23 mouse cellular contexts compared by ENCODE assay signal in the genomic region with DNA sequence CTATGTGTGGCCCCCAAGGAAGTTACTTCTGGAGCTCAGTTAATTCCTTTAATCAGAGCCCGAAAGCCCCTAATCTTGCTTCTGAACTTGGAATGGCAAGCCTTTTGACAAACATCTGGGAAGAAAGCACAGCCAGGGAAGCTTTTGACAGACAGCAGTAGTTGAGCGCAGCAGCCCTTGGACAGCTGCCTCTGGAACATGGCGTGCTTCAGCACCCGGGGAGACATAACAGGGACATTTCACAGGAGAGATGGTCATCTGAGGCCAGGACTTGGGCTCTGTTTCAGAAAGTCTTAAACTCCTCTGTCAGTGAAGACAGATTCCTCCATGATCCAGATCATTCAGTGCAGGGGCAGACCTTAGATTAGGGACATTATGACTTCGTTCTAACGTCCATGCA. TPM values are rescaled to one million over a fixed set of nuclear protein-coding genes. Genes with fewer than 3 reads are reported as not detected.
DNase-seq lines count a peak whose midpoint lies in the region; ATAC-seq and TF ChIP-seq lines count a peak whose summit lies in the region.
"Had no signal": no experiment of that assay in that cellular context is flagged by ENCODE, and none has a peak within 500 bp of the region (broad histone marks: within the 10 kb centered on the region; RNA-seq: fewer than 3 reads in every experiment).

No protein-coding gene starts in this region.

- no peak for TF ChIP-seq EP300 in heart, postnatal 0 days (IDR thresholded peaks at IDR 0.05; ENCODE audit: low read depth)
- no peak for TF ChIP-seq EP300 in liver, postnatal 0 days (IDR thresholded peaks at IDR 0.05; ENCODE audit: low read depth)

- 0 out of 2 replicates have a peak, but pooled peaks cover 2% of the 10 kb centered on the region for H3K36me3 ChIP-seq in heart, embryonic 12.5 days
- H3K36me3 ChIP-seq in heart, postnatal 0 days (replicated peaks; ENCODE audit: control insufficient read depth, insufficient read depth, low read length) = no peaks in the 10 kb centered on the region
- no peaks in the 10 kb centered on the region for H3K36me3 ChIP-seq in limb, embryonic 10.5 days
- H3K36me3 ChIP-seq in liver, postnatal 0 days (replicated peaks; ENCODE audit: insufficient read depth, low read length) = no peaks in the 10 kb centered on the region
- H3K36me3 ChIP-seq: hindbrain, embryonic 10.5 days; kidney, embryonic 15.5 days; lung, embryonic 15.5 days; midbrain, embryonic 10.5 days; neural tube, embryonic 15.5 days had no signal

- peak; percentile 98 for DNase-seq in heart, adult 11 months
- DNase-seq in ovary, postnatal 36 days (ENCODE audit: low spot score) = peak; percentile 26
- DNase-seq in ovary, postnatal 10 days (ENCODE audit: low spot score) = no peak
- no peak for DNase-seq in heart, postnatal 0 days (ENCODE audit: low spot score)
- peak; percentile 68 for DNase-seq in lung, postnatal 25 days (ENCODE audit: low spot score)
- DNase-seq in limb, embryonic 10.5 days (ENCODE audit: low spot score) = no peak
- no peak for DNase-seq in liver, postnatal 0 days
- DNase-seq: cerebellum, adult 9-11 months; layer of hippocampus, adult 9-11 months; liver; right cerebral cortex, adult 18-20 months; spleen, adult 18-20 months; thymus, postnatal 4 days had no signal

- no peak overlapping the region for H3K9ac ChIP-seq in heart, embryonic 12.5 days
- no peak overlapping the region for H3K9ac ChIP-seq in heart, postnatal 0 days (replicated peaks; ENCODE audit: low read depth, low read length)
- H3K9ac ChIP-seq in liver, postnatal 0 days (replicated peaks) = no peak overlapping the region
- H3K9ac ChIP-seq: kidney, embryonic 15.5 days; lung, embryonic 15.5 days; neural tube, embryonic 15.5 days had no signal

- no peak for ATAC-seq in heart, embryonic 12.5 days (ENCODE audit: insufficient number of reproducible peaks, low FRiP score)
- ATAC-seq in heart, postnatal 0 days (ENCODE audit: insufficient read depth, low read depth) = no peak
- ATAC-seq in liver, postnatal 0 days = no peak
- ATAC-seq: forebrain, embryonic 14.5 days; inflammation-experienced regulatory T-cells, adult 6 months; Patski had no signal

- H3K27ac ChIP-seq in heart, embryonic 12.5 days (ENCODE audit: poor library complexity, severe bottlenecking) = no peak overlapping the region
- H3K27ac ChIP-seq in heart, postnatal 0 days (ENCODE audit: low read depth) = peak overlapping the region; percentile 3; the same call in 1 of the 2 replicates
- no peak overlapping the region for H3K27ac ChIP-seq in limb, embryonic 10.5 days
- no peak overlapping the region for H3K27ac ChIP-seq in liver, postnatal 0 days (ENCODE audit: low read depth)
- H3K27ac ChIP-seq: hindbrain, embryonic 10.5 days; kidney, embryonic 15.5 days; lung, embryonic 15.5 days; midbrain, embryonic 10.5 days; neural tube, embryonic 15.5 days; stomach, postnatal 0 days had no signal

- H3K27me3 ChIP-seq in heart, embryonic 12.5 days (replicated peaks) = no peaks in the 10 kb centered on the region
- H3K27me3 ChIP-seq in heart, postnatal 0 days (ENCODE audit: control insufficient read depth, insufficient read depth, low read length) = no peaks in the 10 kb centered on the region
- no peaks in the 10 kb centered on the region for H3K27me3 ChIP-seq in limb, embryonic 10.5 days (ENCODE audit: low read depth, poor library complexity, severe bottlenecking)
- no peaks in the 10 kb centered on the region for H3K27me3 ChIP-seq in liver, postnatal 0 days (ENCODE audit: insufficient read depth, low read length)
- H3K27me3 ChIP-seq: kidney, embryonic 15.5 days; lung, embryonic 15.5 days; neural tube, embryonic 15.5 days; Patski had no signal

- no peak overlapping the region for H3K4me2 ChIP-seq in heart, embryonic 12.5 days
- no peak overlapping the region for H3K4me2 ChIP-seq in heart, postnatal 0 days (ENCODE audit: low read depth, low read length)
- H3K4me2 ChIP-seq in liver, postnatal 0 days (ENCODE audit: low read depth, low read length) = no peak overlapping the region
- H3K4me2 ChIP-seq: kidney, embryonic 15.5 days; lung, embryonic 15.5 days; neural tube, embryonic 15.5 days had no signal

- H3K4me1 ChIP-seq in heart, embryonic 12.5 days (replicated peaks) = peaks cover 59% of the 10 kb centered on the region
- H3K4me1 ChIP-seq in heart, postnatal 0 days (ENCODE audit: control insufficient read depth, insufficient read depth) = peaks cover 18% of the 10 kb centered on the region
- H3K4me1 ChIP-seq in limb, embryonic 10.5 days = 0 out of 2 replicates have a peak, but pooled peaks cover 4% of the 10 kb centered on the region
- H3K4me1 ChIP-seq in liver, postnatal 0 days (ENCODE audit: insufficient read depth) = no peaks in the 10 kb centered on the region

- H3K4me3 ChIP-seq in heart, embryonic 12.5 days = no peak overlapping the region
- H3K4me3 ChIP-seq in heart, postnatal 0 days (ENCODE audit: low read depth, low read length) = no peak overlapping the region
- H3K4me3 ChIP-seq in limb, embryonic 10.5 days = no peak overlapping the region
- no peak overlapping the region for H3K4me3 ChIP-seq in liver, postnatal 0 days (ENCODE audit: low read depth, low read length)
- H3K4me3 ChIP-seq: hindbrain, embryonic 10.5 days; kidney, embryonic 15.5 days; lung, embryonic 15.5 days; midbrain, embryonic 10.5 days; neural tube, embryonic 15.5 days had no signal

- no peaks in the 10 kb centered on the region for H3K9me3 ChIP-seq in heart, embryonic 12.5 days (replicated peaks)
- no peaks in the 10 kb centered on the region for H3K9me3 ChIP-seq in heart, postnatal 0 days (replicated peaks; ENCODE audit: control insufficient read depth, low read length)
- no peaks in the 10 kb centered on the region for H3K9me3 ChIP-seq in limb, embryonic 10.5 days (replicated peaks)
- H3K9me3 ChIP-seq in liver, postnatal 0 days (ENCODE audit: low read length) = no peaks in the 10 kb centered on the region
- H3K9me3 ChIP-seq: hindbrain, embryonic 10.5 days; kidney, embryonic 15.5 days; lung, embryonic 15.5 days; midbrain, embryonic 10.5 days; neural tube, embryonic 15.5 days had no signal

- no peak for TF ChIP-seq CTCF in heart, postnatal 0 days (IDR thresholded peaks at IDR 0.05; ENCODE audit: low read depth)
- TF ChIP-seq CTCF in liver, postnatal 0 days (IDR thresholded peaks at IDR 0.05; ENCODE audit: low read depth) = no peak

- whole genome bisulfite sequencing in heart, embryonic 12.5 days = 48% methylated on average over 6 of the region's 6 CpGs
- whole genome bisulfite sequencing in heart, postnatal 0 days = 38% methylated on average over 6 of the region's 6 CpGs
- 93% methylated on average over 6 of the region's 6 CpGs for WGBS in limb, embryonic 10.5 days
- 73% methylated on average over 6 of the region's 6 CpGs for WGBS in liver, postnatal 0 days (ENCODE audit: insufficient replicate concordance)

RNA-seq across cellular contexts. Expression of gene Fam49a, which starts 22.6 kb away (rescaled TPM):
- polyA plus RNA-seq in heart, embryonic 12.5 days (2016; fragmentation: Nextera tagmentation; extraction: Ambion mirVana) = 48.8 and 49.4 TPM in 2 replicates
- total RNA-seq in heart, postnatal 0 days (2014; rRNA removed; ENCODE audit: low replicate concordance) = 12.4 and 21.6 TPM in 2 replicates
- 15.3 and 16.5 TPM in 2 replicates for polyA plus RNA-seq in heart, postnatal 0 days (2015; fragmentation: Nextera tagmentation; extraction: Ambion mirVana)
- polyA plus RNA-seq in limb, embryonic 10.5 days (2016; fragmentation: Nextera tagmentation; extraction: Ambion mirVana) = 4.9 and 6.5 TPM in 2 replicates
- polyA plus RNA-seq in liver, postnatal 0 days (2015; fragmentation: Nextera tagmentation; extraction: Ambion mirVana) = 2.7 and 3.2 TPM in 2 replicates

Comparison
In these comparisons a context has a peak if more than half of its experiments do, and no peak if none do; other contexts are left out.
1. DNase-seq: peak in heart, adult 11 months (single experiment), ovary, postnatal 36 days (single experiment) and lung, postnatal 25 days (single experiment); none in ovary, postnatal 10 days (single experiment), heart, postnatal 0 days (single experiment), limb, embryonic 10.5 days (single experiment) and liver, postnatal 0 days (single experiment).